Mouse (Mus musculus) erythroblast, embryonic 14.5 days (primary cell): ENCODE results near the gene Eepd1. TPM values are rescaled to one million over a fixed set of nuclear protein-coding genes. Genes with fewer than 3 reads are reported as not detected.

Experiments
- H3K27me3 ChIP-seq: 2 replicates; pipeline ENCODE4 v1.6.1; 2012; ENCODE audit warnings: inconsistent platforms; ENCODE audit not compliant: control insufficient read depth
- H3K36me3 ChIP-seq: 2 replicates; pipeline ENCODE4 v1.6.1; 2012; ENCODE audit warnings: mild to moderate bottlenecking, inconsistent platforms; ENCODE audit not compliant: control insufficient read depth
- H3K4me1 ChIP-seq: 2 replicates; pipeline ENCODE4 v1.6.1; 2012; ENCODE audit warnings: inconsistent platforms; ENCODE audit not compliant: control insufficient read depth
- H3K4me3 ChIP-seq: replicated peaks from 2 replicates; pipeline ENCODE3; 2012; ENCODE audit warnings: moderate library complexity, mild to moderate bottlenecking, inconsistent platforms
- H3K9me3 ChIP-seq: 2 replicates; pipeline ENCODE4 v1.6.1; 2012; ENCODE audit warnings: low read length, inconsistent platforms, mixed read lengths; ENCODE audit not compliant: control insufficient read depth
- GATA1 ChIP-seq: IDR thresholded peaks from 2 replicates; pipeline ENCODE4 v1.6.1; 2012; ENCODE audit warnings: low read length, inconsistent platforms, mixed read lengths
- TAL1 ChIP-seq: IDR thresholded peaks from 3 replicates; pipeline ENCODE4 v1.6.1; 2012; ENCODE audit warnings: low read length, inconsistent platforms, mixed read lengths
- polyA plus RNA-seq: library from polyadenylated mRNA; stranded (reverse); fragments of >175 nt; gene quantifications from 2 replicates; pipeline ENCODE4 v1.2.3, GENCODE M21; 2012

Eepd1 gene
- polyA plus RNA-seq, 1 experiment, result 0.02 TPM

GRCm38 (mm10) chr9:25498770-25499169 lies 17.4 kb downstream of the Eepd1 start:
- Histone ChIP-seq H3K36me3 (no peaks in the 10 kb centered on the region), H3K9me3 (no peaks in the 10 kb centered on the region), H3K4me1 (no peaks in the 10 kb centered on the region), H3K27me3 (no peaks in the 10 kb centered on the region), H3K4me3 (no peak overlapping the region)
- TF ChIP-seq TAL1, result no peak
- TF ChIP-seq GATA1, result no peak

DNA sequence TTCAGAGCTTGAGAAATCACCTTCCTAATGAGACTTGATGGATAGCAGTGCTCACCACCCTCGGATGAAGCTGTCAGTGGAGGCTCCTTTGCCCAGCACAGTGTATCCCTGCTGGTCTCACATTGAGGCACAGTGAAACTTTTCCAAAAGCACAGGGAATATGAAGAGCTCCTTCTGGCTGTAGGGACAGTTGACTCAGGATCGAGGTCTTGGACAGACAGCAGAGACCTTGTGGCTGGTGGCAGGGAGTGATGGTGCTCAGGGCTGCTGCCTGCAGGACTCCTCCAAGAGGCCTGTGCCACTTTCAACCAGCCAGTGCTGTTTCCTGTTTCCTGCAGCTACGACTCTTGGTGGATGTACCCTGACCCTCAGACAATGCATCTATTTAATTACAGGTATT lies 18.0 kb downstream of the Eepd1 start:
- Histone ChIP-seq H3K27me3 (no peaks in the 10 kb centered on the region), H3K4me3 (no peak overlapping the region), H3K36me3 (no peaks in the 10 kb centered on the region), H3K4me1 (no peaks in the 10 kb centered on the region), H3K9me3 (no peaks in the 10 kb centered on the region)
- TF ChIP-seq GATA1, result no peak
- TF ChIP-seq TAL1, result no peak

DNA sequence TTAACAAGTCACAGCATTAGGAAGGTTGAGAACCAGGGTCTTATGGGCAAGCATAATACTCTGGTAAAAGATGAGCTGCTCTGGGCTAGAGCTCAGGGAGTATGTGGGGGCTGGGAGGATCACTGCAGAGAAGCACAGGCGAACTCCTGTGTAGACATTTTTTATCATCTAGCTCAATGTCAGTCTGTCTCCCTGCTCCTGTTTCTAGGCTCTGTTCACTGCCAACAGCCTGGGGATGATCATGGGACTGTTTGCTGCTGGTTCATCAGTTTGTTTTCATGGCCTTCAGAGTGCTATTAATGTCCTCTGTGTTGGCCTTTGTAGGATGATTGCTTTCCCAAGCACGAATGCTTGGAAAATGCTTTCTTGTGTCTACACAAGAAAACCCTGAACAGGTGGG lies 18.7 kb downstream of the Eepd1 start:
- Histone ChIP-seq H3K4me1 (no peaks in the 10 kb centered on the region), H3K36me3 (no peaks in the 10 kb centered on the region), H3K4me3 (no peak overlapping the region), H3K9me3 (no peaks in the 10 kb centered on the region), H3K27me3 (no peaks in the 10 kb centered on the region)
- TF ChIP-seq GATA1 (no peak), TAL1 (no peak)

- Histone ChIP-seq H3K27me3 (no peaks in the 10 kb centered on the region), H3K4me1 (no peaks in the 10 kb centered on the region), H3K9me3 (no peaks in the 10 kb centered on the region), H3K36me3 (no peaks in the 10 kb centered on the region), H3K4me3 (no peak overlapping the region)
- no peak for TF ChIP-seq GATA1
- TF ChIP-seq TAL1, result no peak
Observed at GRCm38 (mm10) chr9:25508825-25509224, 27.5 kb downstream of the Eepd1 start.

DNA sequence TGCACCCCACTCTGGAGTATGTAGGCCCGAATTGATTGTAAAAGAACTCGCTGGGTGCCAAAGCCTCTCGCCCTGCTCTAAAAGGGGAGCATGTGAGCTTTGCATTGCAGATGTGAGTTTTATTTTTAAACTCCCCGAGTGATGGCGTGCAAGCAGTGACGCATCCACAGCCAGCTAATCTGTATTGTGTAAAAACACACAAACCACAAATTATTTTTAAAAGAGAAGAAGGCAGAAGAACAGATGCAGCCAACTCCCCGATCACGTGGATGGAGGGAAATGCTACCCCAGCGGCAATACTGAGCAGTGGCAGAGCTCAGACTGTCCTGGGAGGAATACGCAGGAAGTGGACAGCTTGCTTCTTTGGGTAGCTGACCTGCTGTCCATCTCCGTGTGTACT lies 29.2 kb downstream of the Eepd1 start:
- Histone ChIP-seq H3K4me1 (no peaks in the 10 kb centered on the region), H3K4me3 (no peak overlapping the region), H3K36me3 (no peaks in the 10 kb centered on the region), H3K27me3 (no peaks in the 10 kb centered on the region), H3K9me3 (no peaks in the 10 kb centered on the region)
- TF ChIP-seq GATA1 (no peak), TAL1 (no peak)

DNA sequence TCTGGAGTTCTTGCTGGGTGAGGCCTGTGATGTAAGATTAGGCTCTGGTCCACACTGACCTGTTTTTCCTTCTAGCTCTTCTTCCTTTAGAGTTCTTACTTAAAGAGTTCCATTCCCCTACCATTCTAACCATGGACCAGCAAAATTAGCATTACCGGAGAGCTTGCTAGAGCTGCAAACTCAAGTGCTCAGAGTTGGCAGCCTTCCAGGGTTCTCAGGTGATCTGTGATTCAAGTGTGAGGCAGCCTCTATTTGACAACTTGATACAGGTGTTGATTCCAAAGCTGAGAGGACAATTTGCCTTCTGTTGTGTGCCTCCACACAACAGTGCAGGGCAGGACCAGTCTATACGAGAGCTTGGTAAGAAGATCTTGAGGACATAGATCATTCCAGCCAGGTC lies 31.7 kb downstream of the Eepd1 start:
- TF ChIP-seq TAL1 (no peak), GATA1 (no peak)
- Histone ChIP-seq H3K4me1 (no peaks in the 10 kb centered on the region), H3K27me3 (no peaks in the 10 kb centered on the region), H3K36me3 (no peaks in the 10 kb centered on the region), H3K9me3 (no peaks in the 10 kb centered on the region), H3K4me3 (no peak overlapping the region)

GRCm38 (mm10) chr9:25513556-25513955 lies 32.2 kb downstream of the Eepd1 start:
- no peak overlapping the region for H3K4me3 ChIP-seq
- TF ChIP-seq GATA1, result no peak
- H3K4me1 ChIP-seq, result no peaks in the 10 kb centered on the region
- H3K27me3 ChIP-seq, result no peaks in the 10 kb centered on the region
- H3K36me3 ChIP-seq, result no peaks in the 10 kb centered on the region
- H3K9me3 ChIP-seq, result no peaks in the 10 kb centered on the region

GRCm38 (mm10) chr9:25516640-25517039 lies 35.3 kb downstream of the Eepd1 start:
- Histone ChIP-seq H3K27me3 (no peaks in the 10 kb centered on the region), H3K36me3 (no peaks in the 10 kb centered on the region), H3K4me3 (no peak overlapping the region), H3K4me1 (no peaks in the 10 kb centered on the region), H3K9me3 (peaks cover 8% of the 10 kb centered on the region)
- TF ChIP-seq TAL1 (no peak), GATA1 (no peak)

- no peaks in the 10 kb centered on the region for H3K4me1 ChIP-seq
- peaks cover 18% of the 10 kb centered on the region for H3K9me3 ChIP-seq
- TF ChIP-seq TAL1, result no peak
- no peak for TF ChIP-seq GATA1
- no peak overlapping the region for H3K4me3 ChIP-seq
- no peaks in the 10 kb centered on the region for H3K27me3 ChIP-seq
- no peaks in the 10 kb centered on the region for H3K36me3 ChIP-seq
Observed at GRCm38 (mm10) chr9:25517982-25518381, 36.6 kb downstream of the Eepd1 start.

DNA sequence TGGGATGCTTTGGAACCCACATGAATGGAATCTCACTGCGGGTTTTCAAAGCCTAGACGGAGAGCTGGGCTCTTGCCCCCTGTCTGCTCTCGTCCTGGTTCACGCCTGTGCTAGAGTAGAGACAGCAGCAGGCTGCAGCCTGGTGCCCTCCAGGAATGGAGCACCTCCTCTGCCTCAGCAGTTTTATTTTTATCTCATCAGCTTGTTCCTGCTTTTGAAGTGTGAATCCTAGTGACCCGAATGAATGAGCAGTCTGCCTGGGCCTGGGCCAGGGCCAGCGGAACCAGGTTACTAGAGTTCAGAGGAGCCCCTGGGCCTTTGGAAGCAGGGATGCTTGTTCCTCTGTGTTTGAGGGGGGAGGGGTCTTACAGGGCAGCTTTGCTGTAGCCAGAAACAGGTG lies 37.8 kb downstream of the Eepd1 start:
- no peaks in the 10 kb centered on the region for H3K4me1 ChIP-seq
- no peak overlapping the region for H3K4me3 ChIP-seq
- no peak for TF ChIP-seq TAL1
- no peak for TF ChIP-seq GATA1
- H3K9me3 ChIP-seq, result peaks cover 18% of the 10 kb centered on the region
- H3K36me3 ChIP-seq, result no peaks in the 10 kb centered on the region
- H3K27me3 ChIP-seq, result no peaks in the 10 kb centered on the region
